Mouse (Mus musculus) liver, embryonic 14.5 days (tissue): ENCODE data around the gene Eps8.

Source experiments
- CTCF ChIP-seq: IDR thresholded peaks from 2 replicates; pipeline ENCODE4 v1.5.1; 2016; ENCODE audit warnings: antibody characterized with exemption, low read depth, control low read depth
- EP300 ChIP-seq: IDR thresholded peaks from 2 replicates; pipeline ENCODE4 v1.6.1; 2016; ENCODE audit warnings: antibody characterized with exemption, low read depth

DNA sequence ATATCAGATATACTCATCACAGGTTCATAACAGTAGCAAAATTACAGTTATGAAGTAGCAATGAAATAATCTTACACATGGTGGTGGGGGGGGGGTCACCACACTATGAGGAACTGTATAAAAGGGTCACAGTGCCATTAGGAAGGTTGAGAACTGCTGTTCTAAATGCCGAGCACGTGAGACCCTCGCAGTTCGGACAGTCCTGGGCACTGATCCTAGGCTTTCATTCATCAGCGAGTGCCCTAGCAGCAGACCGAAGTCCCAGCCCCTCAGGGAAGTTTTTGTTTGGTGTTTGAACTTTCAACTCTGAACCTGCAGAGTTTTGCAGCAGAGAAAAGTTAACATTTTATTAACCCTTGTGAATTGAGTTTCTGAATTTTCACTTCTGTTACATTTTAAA, 2.5 kb upstream of the Eps8 start:
- TF ChIP-seq EP300 = no peak
- TF ChIP-seq CTCF = no peak
